Mouse (Mus musculus) cerebellum, adult 2 months (tissue): ENCODE measurements around the gene Lama2.

Source experiments
- CTCF ChIP-seq: fragments of 200-500 bp; IDR thresholded peaks from 2 replicates; pipeline ENCODE4 v1.5.1; 2011; ENCODE audit warnings: low read depth, mild to moderate bottlenecking, control low read depth, low read length, moderate library complexity, borderline replicate concordance; ENCODE audit not compliant: insufficient read depth
- POLR2A ChIP-seq: fragments of 200-500 bp; IDR thresholded peaks from 2 replicates; pipeline ENCODE4 v1.6.1; 2011; ENCODE audit warnings: low read length, control low read depth, borderline replicate concordance; ENCODE audit not compliant: insufficient read depth

DNA sequence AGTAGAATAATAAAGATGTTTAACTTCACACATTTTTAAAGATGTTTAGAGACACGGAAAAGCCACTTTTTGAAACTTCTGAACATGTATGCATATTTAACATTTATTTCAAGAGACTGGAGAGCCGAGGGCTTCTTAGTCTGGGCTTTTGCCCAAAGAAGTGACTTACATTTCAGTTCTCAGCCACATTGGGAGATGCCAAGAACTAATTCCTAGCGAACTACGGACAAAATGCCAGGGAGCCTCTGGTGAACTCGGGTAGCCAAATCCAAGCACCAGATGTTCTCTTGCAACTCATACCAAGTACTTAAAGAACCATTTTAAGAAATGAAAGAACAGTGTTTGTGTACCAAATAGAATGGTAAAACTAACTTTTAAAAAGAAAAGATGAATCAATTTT is 495.8 kb downstream of the Lama2 start:
- TF ChIP-seq CTCF (no peak), POLR2A (no peak)
